Comparison of ENCODE assay signal across 16 mouse cellular contexts in genomic region chrX:13348415-13348814, GRCm38 (mm10).
"Had no signal": no experiment of that assay in that cellular context is flagged by ENCODE, and none has a peak within 500 bp of the region (broad histone marks: within the 10 kb centered on the region; RNA-seq: fewer than 3 reads in every experiment).

No protein-coding gene starts in this region.

- H3K9me3 ChIP-seq: liver, embryonic 15.5 days; lung, embryonic 15.5 days; megakaryocyte, embryonic 14.5 days; midbrain, embryonic 13.5 days; midbrain, embryonic 15.5 days; neural tube, embryonic 13.5 days; neural tube, embryonic 15.5 days had no signal

- DNase-seq: liver, postnatal 0 days; lung, adult 2 months; lung, postnatal 14 days; lung, postnatal 36 days; right cerebral cortex, postnatal 14 days; right cerebral cortex, postnatal 4 days; spleen, adult 18-20 months; thymus, adult 18-20 months; thymus, postnatal 36 days had no signal

- H3K4me3 ChIP-seq: liver, embryonic 15.5 days had no signal

- H3K4me1 ChIP-seq: liver, embryonic 15.5 days had no signal

- H3K36me3 ChIP-seq: liver, embryonic 15.5 days; lung, embryonic 15.5 days; midbrain, embryonic 13.5 days; midbrain, embryonic 15.5 days; neural tube, embryonic 13.5 days; neural tube, embryonic 15.5 days had no signal

- H3K27ac ChIP-seq: liver, embryonic 15.5 days had no signal

- H3K9ac ChIP-seq: liver, embryonic 15.5 days; liver, postnatal 0 days; lung, embryonic 15.5 days; midbrain, embryonic 13.5 days; midbrain, embryonic 15.5 days; neural tube, embryonic 13.5 days; neural tube, embryonic 15.5 days had no signal
